Mouse (Mus musculus) telencephalon, adult 2 months (tissue): ENCODE data around the gene Camta1.
A peak's percentile ranks its signal among the peaks of the same experiment; 100 is the strongest.

Experiments used
- DNase-seq: peaks from one replicate; pipeline ENCODE4 v3.0.0-alpha.2; 2011; ENCODE audit warnings: low read depth, low spot score

The Camta1 gene

GRCm38 (mm10) chr4:151779962-151780459 lies 81.7 kb downstream of the Camta1 start:
- no peak for DNase-seq

DNA sequence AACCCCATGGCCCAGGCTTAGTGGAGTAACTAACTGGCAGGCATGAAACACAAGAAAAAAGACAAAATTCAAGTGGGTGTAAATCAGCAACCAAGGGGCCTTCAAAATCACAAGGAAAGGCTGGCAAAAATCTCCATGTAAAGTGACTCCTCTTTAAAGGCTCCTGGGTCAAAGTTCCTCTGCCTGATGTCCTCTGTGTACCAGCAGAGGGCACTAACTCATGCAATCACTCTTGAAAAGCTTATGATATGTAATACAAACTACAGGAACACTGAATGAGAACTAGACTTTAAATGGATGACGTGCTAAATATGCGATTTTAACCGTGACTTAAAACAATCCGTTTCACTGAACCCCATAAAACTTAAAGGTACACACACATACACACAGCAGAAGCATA lies 83.2 kb downstream of the Camta1 start:
- DNase-seq, result no peak

DNA sequence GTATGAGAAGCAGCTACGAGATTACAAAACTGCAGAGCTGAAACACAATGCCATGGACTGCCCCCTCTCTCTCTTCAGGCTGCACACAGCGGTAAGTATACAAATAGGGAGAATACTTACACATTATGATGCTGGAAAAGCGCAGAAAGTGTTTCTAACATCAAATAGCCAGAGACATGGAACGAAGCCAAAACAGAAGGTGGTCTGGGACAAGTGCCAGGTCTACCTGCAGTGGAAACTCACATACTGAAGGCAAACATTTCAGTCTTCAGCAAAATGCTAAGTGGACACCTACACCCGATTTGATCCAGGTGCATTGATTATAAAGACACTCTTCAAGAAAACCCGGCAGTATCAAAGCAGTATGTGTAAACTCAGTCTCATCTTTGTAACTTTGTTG lies 84.2 kb downstream of the Camta1 start:
- no peak for DNase-seq

DNA sequence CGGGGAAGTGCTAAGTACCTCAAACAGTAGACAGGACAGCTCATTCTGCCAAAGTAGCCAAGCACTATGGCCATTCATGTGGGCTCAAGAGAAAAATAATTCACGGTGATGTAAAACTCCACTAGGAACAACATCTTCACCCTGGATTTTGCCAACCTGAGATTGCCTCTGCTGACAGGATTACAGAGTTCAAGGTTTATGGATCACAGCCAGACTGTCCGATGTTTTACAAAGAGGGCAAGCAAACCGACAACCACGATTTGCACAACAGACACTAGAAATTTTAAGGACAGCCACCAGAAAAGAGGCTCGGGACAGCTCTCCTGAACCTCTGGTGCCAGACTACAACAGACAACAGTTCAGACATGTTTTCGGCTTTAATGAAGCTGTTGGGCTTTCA lies 86.2 kb downstream of the Camta1 start:
- DNase-seq, result no peak

GRCm38 (mm10) chr4:151773651-151774050 lies 88.0 kb downstream of the Camta1 start:
- no peak for DNase-seq

GRCm38 (mm10) chr4:151773007-151773406 lies 88.7 kb downstream of the Camta1 start:
- no peak for DNase-seq

DNA sequence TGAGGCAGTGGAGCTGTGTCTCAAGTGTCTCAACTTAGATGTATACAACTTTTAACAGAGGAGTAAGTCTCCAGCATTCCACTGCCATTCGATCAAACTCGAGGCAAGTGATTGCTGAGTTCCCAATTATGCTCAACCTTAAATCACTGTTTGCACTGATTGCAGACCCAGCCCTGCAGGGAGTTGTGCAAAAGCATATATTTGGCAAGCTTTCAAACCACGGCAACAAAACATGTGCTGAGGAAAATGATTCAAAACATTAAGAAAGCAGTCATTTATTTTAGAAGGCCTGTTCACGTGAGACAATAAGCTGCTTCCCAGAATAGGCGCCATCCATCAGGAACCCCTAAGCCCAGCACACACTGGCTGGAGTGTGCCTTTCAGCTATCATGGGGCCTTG lies 91.0 kb downstream of the Camta1 start:
- DNase-seq, result no peak

GRCm38 (mm10) chr4:151767786-151768185 lies 93.9 kb downstream of the Camta1 start:
- no peak for DNase-seq

- no peak for DNase-seq
Observed at GRCm38 (mm10) chr4:151767361-151767760, 94.3 kb downstream of the Camta1 start.

DNA sequence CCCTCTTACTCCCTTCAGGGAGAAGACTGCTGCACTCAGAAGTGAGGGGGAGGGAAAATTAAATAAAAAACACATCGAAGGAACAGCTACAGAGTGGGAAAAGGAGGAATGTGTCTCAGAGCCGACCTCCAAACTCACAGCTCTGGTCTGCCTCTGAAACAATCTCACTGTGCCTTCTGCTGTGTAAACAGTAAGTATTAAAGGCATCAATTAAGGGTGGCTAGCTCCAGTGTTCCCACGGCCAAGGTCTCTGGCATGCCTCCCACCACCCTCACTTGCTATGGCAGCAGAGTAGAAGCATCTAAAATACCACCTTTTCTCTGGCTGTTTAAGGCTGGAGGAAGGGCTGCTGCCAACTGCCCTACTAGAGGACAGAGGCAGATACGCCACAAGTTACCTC lies 96.3 kb downstream of the Camta1 start:
- peak; percentile 43 for DNase-seq

DNA sequence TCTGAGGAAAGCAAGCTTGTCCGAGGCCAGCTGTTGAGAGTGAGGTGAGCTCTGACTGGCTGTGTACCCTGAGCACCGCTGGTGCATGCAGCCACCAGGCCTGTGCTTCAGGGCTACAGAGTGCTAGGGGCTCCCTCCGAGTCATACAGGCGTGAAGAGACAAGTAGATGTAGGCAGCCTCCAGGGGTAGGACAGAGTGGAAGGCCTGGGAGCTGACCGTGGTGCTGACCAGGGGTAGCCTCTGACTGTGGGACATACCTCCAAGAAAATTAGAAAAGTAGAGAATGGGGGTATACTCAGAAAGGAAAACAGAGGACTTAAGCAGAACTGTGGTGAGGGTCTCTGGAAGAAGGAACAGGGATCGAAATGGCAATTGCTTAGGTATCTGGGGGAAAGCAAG lies 97.7 kb downstream of the Camta1 start:
- DNase-seq, result no peak

GRCm38 (mm10) chr4:151759095-151759494 lies 102.6 kb downstream of the Camta1 start:
- no peak for DNase-seq

GRCm38 (mm10) chr4:151758337-151758736 lies 103.3 kb downstream of the Camta1 start:
- no peak for DNase-seq

DNA sequence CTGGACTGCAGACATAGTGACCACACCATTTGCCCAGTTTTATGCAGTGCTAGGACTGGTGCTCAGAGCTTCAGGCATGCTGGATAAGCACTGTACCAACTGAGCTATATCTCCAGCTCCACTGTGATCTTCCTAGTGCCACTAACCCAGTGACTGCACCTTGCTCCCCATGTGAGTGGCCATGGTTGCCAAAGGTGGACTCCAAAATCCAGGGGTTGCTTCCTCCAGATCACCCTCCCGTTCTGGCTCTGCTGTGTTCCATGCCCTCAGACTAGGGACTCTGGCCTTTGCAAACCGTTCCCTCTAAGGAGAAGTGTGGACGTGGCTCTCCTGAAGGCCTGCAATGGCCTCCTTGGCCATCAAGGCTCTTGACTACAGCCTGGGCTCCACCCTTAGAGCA lies 104.4 kb downstream of the Camta1 start:
- DNase-seq, result no peak

DNA sequence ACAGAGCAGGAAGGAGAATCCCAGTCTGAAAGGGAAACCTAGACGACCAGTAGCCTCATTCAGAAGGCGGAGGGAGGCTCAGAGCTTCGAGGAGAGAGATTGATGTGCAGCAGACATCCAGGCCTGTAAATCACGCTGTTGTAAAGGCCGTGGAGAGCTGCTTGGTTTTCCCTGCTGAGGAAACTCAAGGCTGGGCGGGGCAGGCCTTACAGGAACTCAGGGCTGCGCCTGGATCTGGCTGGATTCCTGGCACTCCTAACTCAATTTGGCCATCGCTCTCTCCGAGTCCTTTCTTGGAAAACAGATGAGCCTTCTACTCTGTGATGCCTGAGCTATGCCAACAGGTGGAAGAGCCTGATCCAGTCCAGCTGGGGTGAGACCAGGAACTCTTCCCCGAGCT lies 105.3 kb downstream of the Camta1 start:
- no peak for DNase-seq

DNA sequence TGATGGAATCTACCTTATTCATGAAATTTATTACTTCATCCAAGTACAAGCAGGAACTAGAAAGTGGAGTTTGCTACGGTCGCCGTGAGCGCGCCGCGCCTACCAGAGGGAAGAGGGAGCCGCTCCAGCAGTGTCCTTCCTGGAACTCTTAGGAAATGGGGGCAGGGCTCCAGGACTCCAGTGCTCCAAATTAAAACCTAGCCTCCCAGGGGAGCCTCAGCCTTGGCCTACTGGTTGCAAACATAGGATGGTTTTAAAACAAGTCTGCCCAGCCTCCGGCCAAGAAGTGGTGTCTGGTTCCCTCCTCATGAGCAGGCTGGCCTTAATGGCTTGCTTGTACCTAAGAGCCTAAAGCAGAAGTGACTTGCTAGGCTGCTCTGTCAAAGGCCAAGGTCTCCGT lies 108.4 kb downstream of the Camta1 start:
- no peak for DNase-seq

GRCm38 (mm10) chr4:151752551-151752950 lies 109.1 kb downstream of the Camta1 start:
- DNase-seq, result no peak

- DNase-seq, result peak; percentile 78
Observed at GRCm38 (mm10) chr4:151751270-151751945, 110.3 kb downstream of the Camta1 start.

GRCm38 (mm10) chr4:151747723-151748122 lies 114.0 kb downstream of the Camta1 start:
- DNase-seq, result no peak

GRCm38 (mm10) chr4:151746002-151746606 lies 115.6 kb downstream of the Camta1 start:
- no peak for DNase-seq

- no peak for DNase-seq
Observed at GRCm38 (mm10) chr4:151741249-151742137, 120.2 kb downstream of the Camta1 start.

- DNase-seq, result no peak
Observed at GRCm38 (mm10) chr4:151739348-151739956, 122.2 kb downstream of the Camta1 start.
